Mouse (Mus musculus) testis, adult 2 months (tissue): Measurements from ENCODE around the gene Pigs. TPM values are rescaled to one million over a fixed set of nuclear protein-coding genes. Genes with fewer than 3 reads are reported as not detected.

ENCODE experiments used
- H3K27ac ChIP-seq: fragments of 200-500 bp; 2 replicates; pipeline ENCODE4 v1.5.1; 2012; ENCODE audit warnings: low read depth, low read length; ENCODE audit not compliant: control insufficient read depth, insufficient read depth
- H3K27me3 ChIP-seq: fragments of 200-500 bp; 2 replicates; pipeline ENCODE4 v1.6.1; 2012; ENCODE audit warnings: mild to moderate bottlenecking, low read length, moderate library complexity; ENCODE audit not compliant: control insufficient read depth, insufficient read depth
- H3K36me3 ChIP-seq: fragments of 200-500 bp; 2 replicates; pipeline ENCODE4 v1.6.1; 2012; ENCODE audit warnings: mild to moderate bottlenecking, low read length; ENCODE audit not compliant: control insufficient read depth, insufficient read depth
- H3K4me1 ChIP-seq: fragments of 200-500 bp; 2 replicates; pipeline ENCODE4 v1.6.1; 2012; ENCODE audit warnings: low read length; ENCODE audit not compliant: control insufficient read depth, insufficient read depth
- H3K4me3 ChIP-seq: fragments of 200-500 bp; 2 replicates; pipeline ENCODE4 v1.5.1; 2012; ENCODE audit warnings: low read depth, mild to moderate bottlenecking, low read length, moderate library complexity, mixed read lengths; ENCODE audit not compliant: control insufficient read depth
- CTCF ChIP-seq: fragments of 200-500 bp; IDR thresholded peaks from 2 replicates; pipeline ENCODE4 v1.5.1; 2012; ENCODE audit warnings: low read depth, mild to moderate bottlenecking, inconsistent platforms, low read length, moderate library complexity; ENCODE audit not compliant: control insufficient read depth, insufficient read depth, insufficient replicate concordance
- POLR2A ChIP-seq: fragments of 200-500 bp; IDR thresholded peaks from 2 replicates; pipeline ENCODE4 v1.6.1; 2012; ENCODE audit warnings: low read depth, mild to moderate bottlenecking, inconsistent platforms, low read length, moderate library complexity; ENCODE audit not compliant: control insufficient read depth
- polyA plus RNA-seq: library from polyadenylated mRNA; depleted of rRNA; stranded (reverse); fragments of >200 nt; gene quantifications from 2 replicates; pipeline ENCODE4 v1.2.3, GENCODE M21; 2012

Gene Pigs
- polyA plus RNA-seq, 1 experiment: 69.7 TPM

- Histone ChIP-seq H3K27me3 (no peaks in the 10 kb centered on the region), H3K27ac (peak within 1 kb of the TSS; percentile 87), H3K4me3 (peak within 1 kb of the TSS; percentile 90), H3K36me3 (no peaks in the 10 kb centered on the region; the same call in 1 of the 2 replicates), H3K4me1 (peaks cover 13% of the 10 kb centered on the region)
- no peak for TF ChIP-seq CTCF
- peak; percentile 27; the same call in 1 of the 2 replicates for TF ChIP-seq POLR2A
Measured at GRCm38 (mm10) chr11:78343381-78344327, 15.4 kb downstream of the Pigs start, which contains the start of gene Unc119. Unc119 (plus strand) TSS chr11:78343482.

- H3K4me3 ChIP-seq: peak overlapping the region; percentile 90
- H3K4me1 ChIP-seq: peaks cover 13% of the 10 kb centered on the region
- peak overlapping the region; percentile 87 for H3K27ac ChIP-seq
- TF ChIP-seq CTCF (no peak), POLR2A (peak; percentile 25; the same call in 1 of the 2 replicates)
- no peaks in the 10 kb centered on the region for H3K27me3 ChIP-seq
- no peaks in the 10 kb centered on the region for H3K36me3 ChIP-seq
Measured at GRCm38 (mm10) chr11:78344328-78344889, 16.2 kb downstream of the Pigs start.

- TF ChIP-seq CTCF (no peak), POLR2A (no peak)
- peak overlapping the region; percentile 87 for H3K27ac ChIP-seq
- H3K4me1 ChIP-seq: peaks cover 13% of the 10 kb centered on the region
- peak overlapping the region; percentile 36 for H3K4me3 ChIP-seq
- H3K36me3 ChIP-seq: no peaks in the 10 kb centered on the region
- no peaks in the 10 kb centered on the region for H3K27me3 ChIP-seq
Measured at GRCm38 (mm10) chr11:78344890-78345715, 16.9 kb downstream of the Pigs start.

GRCm38 (mm10) chr11:78345801-78346200 is 17.6 kb downstream of the Pigs start:
- Histone ChIP-seq H3K36me3 (no peaks in the 10 kb centered on the region), H3K27me3 (no peaks in the 10 kb centered on the region), H3K27ac (peak overlapping the region; percentile 87; the same call in 1 of the 2 replicates), H3K4me3 (no peak overlapping the region), H3K4me1 (peaks cover 13% of the 10 kb centered on the region)
- TF ChIP-seq CTCF (no peak), POLR2A (no peak)

GRCm38 (mm10) chr11:78346326-78347069 is 18.3 kb downstream of the Pigs start:
- H3K27me3 ChIP-seq: no peaks in the 10 kb centered on the region
- H3K4me1 ChIP-seq: peaks cover 13% of the 10 kb centered on the region
- no peak overlapping the region for H3K4me3 ChIP-seq
- TF ChIP-seq CTCF (no peak), POLR2A (no peak)
- H3K36me3 ChIP-seq: no peaks in the 10 kb centered on the region
- H3K27ac ChIP-seq: no peak overlapping the region

- H3K4me3 ChIP-seq: no peak overlapping the region
- H3K4me1 ChIP-seq: peaks cover 13% of the 10 kb centered on the region
- H3K27ac ChIP-seq: no peak overlapping the region
- no peaks in the 10 kb centered on the region for H3K27me3 ChIP-seq
- H3K36me3 ChIP-seq: no peaks in the 10 kb centered on the region
- no peak for TF ChIP-seq POLR2A
- TF ChIP-seq CTCF: peak; percentile 61; the same call in 1 of the 2 replicates
Measured at GRCm38 (mm10) chr11:78347070-78347754, 19.0 kb downstream of the Pigs start.
